In genomic region chr9:75522217-75522616, GRCm38 (mm10) we compare ENCODE assay signal across 7 mouse cellular contexts.
"Had no signal": no experiment of that assay in that cellular context is flagged by ENCODE, and none has a peak within 500 bp of the region (broad histone marks: within the 10 kb centered on the region; RNA-seq: fewer than 3 reads in every experiment).

No protein-coding gene starts in this region.

- H3K4me2 ChIP-seq: limb, embryonic 13.5 days; liver, embryonic 12.5 days; liver, embryonic 15.5 days; midbrain, embryonic 11.5 days had no signal

- H3K9me3 ChIP-seq: limb, embryonic 10.5 days; limb, embryonic 13.5 days; liver, embryonic 12.5 days; liver, embryonic 15.5 days had no signal

- H3K27me3 ChIP-seq: limb, embryonic 13.5 days; liver, embryonic 12.5 days; liver, embryonic 15.5 days had no signal

- ATAC-seq: liver, embryonic 12.5 days had no signal

- H3K4me1 ChIP-seq: limb, embryonic 10.5 days; limb, embryonic 13.5 days had no signal

- H3K27ac ChIP-seq: kidney, postnatal 0 days; layer of hippocampus, adult 2 months; limb, embryonic 10.5 days; limb, embryonic 13.5 days; liver, embryonic 12.5 days; liver, embryonic 15.5 days had no signal

- H3K4me3 ChIP-seq: layer of hippocampus, adult 2 months; limb, embryonic 10.5 days; limb, embryonic 13.5 days; liver, embryonic 12.5 days; liver, embryonic 15.5 days had no signal

- H3K9ac ChIP-seq: limb, embryonic 13.5 days; liver, embryonic 12.5 days; liver, embryonic 15.5 days had no signal
